Mouse (Mus musculus): ENCODE measurements around the gene Prr5. TPM values are rescaled to one million over a fixed set of nuclear protein-coding genes. Genes with fewer than 3 reads are reported as not detected.

Gene Prr5
- polyA plus RNA-seq, 1 experiment from 2014 or later: 43.7 TPM

DNA sequence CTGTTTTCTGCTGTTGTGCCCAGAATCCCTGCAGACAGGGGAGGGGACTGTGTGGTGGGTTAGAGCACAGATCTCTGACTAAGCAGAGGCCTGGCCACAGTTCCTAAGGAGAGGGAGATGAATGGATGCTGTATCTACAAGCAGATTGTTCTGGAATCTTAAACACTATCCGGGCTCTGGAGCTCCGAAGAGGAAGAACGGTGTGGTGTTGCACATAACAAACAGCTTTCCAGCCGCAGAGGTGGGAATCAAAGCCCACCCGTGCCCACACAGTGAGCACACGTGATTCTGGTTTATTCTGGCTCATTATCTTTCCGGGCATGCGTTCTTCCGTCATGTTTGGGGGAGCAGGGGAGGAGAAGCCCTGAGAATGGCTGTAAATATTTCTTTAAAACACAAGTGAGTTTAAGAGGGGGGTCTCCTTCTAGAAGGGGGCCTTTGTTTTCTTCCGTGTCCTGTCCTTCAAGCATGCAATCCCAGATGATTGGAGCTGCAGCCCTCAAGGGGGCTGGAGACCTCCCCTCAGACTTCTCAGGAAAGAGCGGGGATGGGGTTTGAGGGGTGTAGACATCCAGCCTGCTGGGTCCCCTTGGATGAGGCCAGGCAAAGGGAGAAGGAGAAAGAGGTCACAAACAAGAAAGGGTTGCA lies 67.0 kb downstream of the Prr5 start:
- Histone ChIP-seq H3K9me3 (ENCODE audit: control insufficient read depth, low read length) (no peaks in the 10 kb centered on the region), H3K4me1 (replicated peaks; ENCODE audit: control insufficient read depth, insufficient read depth, low read length) (peaks cover 3% of the 10 kb centered on the region; the same call in 1 of the 2 replicates), H3K27ac (ENCODE audit: low read depth) (no peak overlapping the region), H3K9ac (ENCODE audit: low read length) (no peak overlapping the region), H3K4me3 (ENCODE audit: low read depth, low read length) (no peak overlapping the region), H3K36me3 (ENCODE audit: control insufficient read depth, insufficient read depth, low read length) (no peaks in the 10 kb centered on the region), H3K27me3 (replicated peaks; ENCODE audit: control insufficient read depth, insufficient read depth, low read length) (no peaks in the 10 kb centered on the region), H3K4me2 (ENCODE audit: low read length) (no peak overlapping the region)
- no peak for DNase-seq (ENCODE audit: low spot score)
- ATAC-seq (replicated peaks; ENCODE audit: low FRiP score, low TSS enrichment, low read depth): no peak
- WGBS: 67% methylated on average over 11 of the region's 11 CpGs

DNA sequence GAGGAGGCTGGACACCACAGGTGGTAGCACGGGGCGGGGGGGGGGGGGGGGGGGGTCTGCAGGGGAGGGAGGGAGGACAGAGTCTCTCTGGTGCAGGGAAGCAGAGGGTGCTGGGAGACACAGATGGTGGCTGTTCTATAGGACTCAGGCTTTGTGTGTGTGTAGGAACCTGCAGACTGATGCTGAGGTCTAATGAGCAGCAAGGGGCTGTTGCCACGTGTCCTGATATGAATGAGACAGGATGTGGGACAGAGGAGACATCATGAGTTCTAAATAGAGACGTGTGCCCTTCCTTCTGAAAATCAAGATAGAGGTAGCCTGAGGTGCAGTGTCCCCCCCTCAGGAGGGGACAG lies 67.5 kb downstream of the Prr5 start:
- H3K27ac ChIP-seq (ENCODE audit: low read depth): no peak overlapping the region
- H3K4me2 ChIP-seq (ENCODE audit: low read length): no peak overlapping the region
- no peaks in the 10 kb centered on the region for H3K27me3 ChIP-seq (replicated peaks; ENCODE audit: control insufficient read depth, insufficient read depth, low read length)
- whole genome bisulfite sequencing: 62% methylated on average over 2 of the region's 4 CpGs
- H3K36me3 ChIP-seq (ENCODE audit: control insufficient read depth, insufficient read depth, low read length): no peaks in the 10 kb centered on the region
- DNase-seq (ENCODE audit: low spot score): no peak
- no peak overlapping the region for H3K9ac ChIP-seq (ENCODE audit: low read length)
- no peak overlapping the region for H3K4me3 ChIP-seq (ENCODE audit: low read depth, low read length)
- H3K9me3 ChIP-seq (ENCODE audit: control insufficient read depth, low read length): no peaks in the 10 kb centered on the region
- H3K4me1 ChIP-seq (replicated peaks; ENCODE audit: control insufficient read depth, insufficient read depth, low read length): no peaks in the 10 kb centered on the region; the same call in 1 of the 2 replicates
- no peak for ATAC-seq (replicated peaks; ENCODE audit: low FRiP score, low TSS enrichment, low read depth)

GRCm38 (mm10) chr15:84738246-84738645 lies 68.8 kb downstream of the Prr5 start:
- WGBS: 86% methylated on average over 7 of the region's 7 CpGs

DNA sequence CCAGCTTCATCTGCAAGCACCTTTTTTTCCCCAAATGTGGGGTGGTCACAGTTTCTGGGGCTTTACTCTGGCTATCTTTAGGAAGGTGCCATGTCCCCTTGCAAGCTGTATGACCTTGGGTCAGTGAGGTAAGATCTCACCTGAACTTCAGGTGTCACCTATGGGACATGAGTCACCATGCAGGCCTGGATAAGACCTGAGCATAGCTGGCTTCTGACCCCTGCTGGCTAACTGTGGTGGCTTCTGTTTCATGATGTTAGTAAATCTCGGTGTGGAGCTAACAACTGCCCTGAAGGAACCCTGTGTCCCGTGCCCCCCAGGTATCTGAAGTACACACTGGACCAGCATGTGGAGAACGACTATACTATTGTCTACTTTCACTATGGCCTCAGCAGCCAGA lies 72.2 kb downstream of the Prr5 start:
- ATAC-seq (replicated peaks; ENCODE audit: low FRiP score, low TSS enrichment, low read depth) (no peak), DNase-seq (ENCODE audit: low spot score) (no peak)
- 69% methylated on average over 3 of the region's 3 CpGs for WGBS
- no peak overlapping the region for H3K27ac ChIP-seq (ENCODE audit: low read depth)
- H3K27me3 ChIP-seq (replicated peaks; ENCODE audit: control insufficient read depth, insufficient read depth, low read length): no peaks in the 10 kb centered on the region
- H3K9me3 ChIP-seq (ENCODE audit: control insufficient read depth, low read length): no peaks in the 10 kb centered on the region
- no peaks in the 10 kb centered on the region for H3K4me1 ChIP-seq (replicated peaks; ENCODE audit: control insufficient read depth, insufficient read depth, low read length)
- H3K9ac ChIP-seq (ENCODE audit: low read length): no peak overlapping the region
- no peak overlapping the region for H3K4me3 ChIP-seq (ENCODE audit: low read depth, low read length)
- H3K4me2 ChIP-seq (ENCODE audit: low read length): no peak overlapping the region
- no peaks in the 10 kb centered on the region for H3K36me3 ChIP-seq (ENCODE audit: control insufficient read depth, insufficient read depth, low read length)

More at GRCm38 (mm10) chr15:84738246-84738645, 68.8 kb downstream of the Prr5 start:
- H3K9me3 ChIP-seq (ENCODE audit: control insufficient read depth, low read length): no peaks in the 10 kb centered on the region
- H3K4me2 ChIP-seq (ENCODE audit: low read length): no peak overlapping the region
- no peaks in the 10 kb centered on the region for H3K36me3 ChIP-seq (ENCODE audit: control insufficient read depth, insufficient read depth, low read length)
- H3K9ac ChIP-seq (ENCODE audit: low read length): no peak overlapping the region
- DNase-seq (ENCODE audit: low spot score): no peak
- no peak overlapping the region for H3K4me3 ChIP-seq (ENCODE audit: low read depth, low read length)
- ATAC-seq (replicated peaks; ENCODE audit: low FRiP score, low TSS enrichment, low read depth): no peak
- no peak overlapping the region for H3K27ac ChIP-seq (ENCODE audit: low read depth)
- no peaks in the 10 kb centered on the region for H3K27me3 ChIP-seq (replicated peaks; ENCODE audit: control insufficient read depth, insufficient read depth, low read length)
- no peaks in the 10 kb centered on the region; the same call in 1 of the 2 replicates for H3K4me1 ChIP-seq (replicated peaks; ENCODE audit: control insufficient read depth, insufficient read depth, low read length)

DNA sequence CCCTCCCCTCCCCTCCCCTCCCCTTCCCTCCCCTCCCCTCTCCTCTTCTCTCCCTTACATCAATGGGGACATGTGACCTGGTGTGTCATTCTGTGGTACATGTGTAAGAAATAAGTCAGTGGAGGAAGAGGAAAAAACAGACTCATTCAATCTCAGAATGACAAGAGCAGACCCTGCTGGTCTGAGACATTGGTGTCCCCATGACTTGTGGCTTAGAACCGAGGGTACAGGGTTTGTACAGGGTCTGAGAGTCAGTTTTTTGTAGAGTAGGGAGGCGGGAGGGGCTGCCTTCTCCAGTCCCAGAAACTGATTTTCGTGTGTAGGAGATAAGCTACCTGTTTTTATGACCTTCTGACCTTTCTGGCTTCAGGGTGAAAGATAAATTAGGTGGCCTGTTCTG lies 73.9 kb downstream of the Prr5 start:
- H3K4me3 ChIP-seq (ENCODE audit: low read depth, low read length): no peak overlapping the region
- no peaks in the 10 kb centered on the region for H3K4me1 ChIP-seq (replicated peaks; ENCODE audit: control insufficient read depth, insufficient read depth, low read length)
- WGBS: 12% methylated on average over 3 of the region's 3 CpGs
- H3K4me2 ChIP-seq (ENCODE audit: low read length): no peak overlapping the region
- H3K27ac ChIP-seq (ENCODE audit: low read depth): no peak overlapping the region
- DNase-seq (ENCODE audit: low spot score): no peak
- no peaks in the 10 kb centered on the region for H3K27me3 ChIP-seq (replicated peaks; ENCODE audit: control insufficient read depth, insufficient read depth, low read length)
- H3K9ac ChIP-seq (ENCODE audit: low read length): no peak overlapping the region
- no peaks in the 10 kb centered on the region for H3K36me3 ChIP-seq (ENCODE audit: control insufficient read depth, insufficient read depth, low read length)
- no peak for ATAC-seq (replicated peaks; ENCODE audit: low FRiP score, low TSS enrichment, low read depth)
- no peaks in the 10 kb centered on the region for H3K9me3 ChIP-seq (ENCODE audit: control insufficient read depth, low read length)

DNA sequence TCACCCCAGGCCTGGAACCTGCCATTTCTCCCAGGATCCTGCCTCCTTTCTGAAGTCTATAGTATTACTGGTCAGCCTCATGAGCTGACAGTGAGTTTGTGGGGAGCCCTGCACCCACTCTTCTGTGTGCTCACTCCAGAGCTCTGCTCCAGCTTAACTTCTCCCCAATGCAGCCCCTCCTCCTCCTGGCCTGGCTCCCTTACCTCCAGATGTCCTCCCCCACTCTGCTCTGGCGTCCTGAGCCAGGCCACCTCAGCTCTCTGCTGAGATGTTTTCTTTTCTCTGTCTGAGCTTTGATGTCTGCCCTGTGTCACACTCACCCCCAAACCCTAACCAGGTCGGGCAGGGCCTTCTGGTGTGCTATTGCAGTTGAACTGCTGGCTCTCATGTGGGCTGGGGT lies 74.9 kb downstream of the Prr5 start:
- H3K4me1 ChIP-seq (replicated peaks; ENCODE audit: control insufficient read depth, insufficient read depth, low read length): no peaks in the 10 kb centered on the region
- H3K9me3 ChIP-seq (ENCODE audit: control insufficient read depth, low read length): no peaks in the 10 kb centered on the region
- 14% methylated on average over 2 of the region's 2 CpGs for WGBS
- H3K36me3 ChIP-seq (ENCODE audit: control insufficient read depth, insufficient read depth, low read length): no peaks in the 10 kb centered on the region
- DNase-seq (ENCODE audit: low spot score): no peak
- no peak overlapping the region for H3K27ac ChIP-seq (ENCODE audit: low read depth)
- H3K4me2 ChIP-seq (ENCODE audit: low read length): no peak overlapping the region
- H3K9ac ChIP-seq (ENCODE audit: low read length): no peak overlapping the region
- H3K4me3 ChIP-seq (ENCODE audit: low read depth, low read length): no peak overlapping the region
- no peaks in the 10 kb centered on the region for H3K27me3 ChIP-seq (replicated peaks; ENCODE audit: control insufficient read depth, insufficient read depth, low read length)
- ATAC-seq (replicated peaks; ENCODE audit: low FRiP score, low TSS enrichment, low read depth): no peak; the same call in 1 of the 2 replicates

- Histone ChIP-seq H3K4me2 (ENCODE audit: low read length) (no peak overlapping the region), H3K27me3 (replicated peaks; ENCODE audit: control insufficient read depth, insufficient read depth, low read length) (no peaks in the 10 kb centered on the region), H3K36me3 (ENCODE audit: control insufficient read depth, insufficient read depth, low read length) (no peaks in the 10 kb centered on the region), H3K9ac (ENCODE audit: low read length) (no peak overlapping the region), H3K4me1 (replicated peaks; ENCODE audit: control insufficient read depth, insufficient read depth, low read length) (no peaks in the 10 kb centered on the region), H3K9me3 (ENCODE audit: control insufficient read depth, low read length) (no peaks in the 10 kb centered on the region), H3K27ac (ENCODE audit: low read depth) (no peak overlapping the region), H3K4me3 (ENCODE audit: low read depth, low read length) (no peak overlapping the region)
- 82% methylated on average over 4 of the region's 4 CpGs for WGBS
- ATAC-seq (replicated peaks; ENCODE audit: low FRiP score, low TSS enrichment, low read depth): no peak
- DNase-seq (ENCODE audit: low spot score): no peak
These were observed 76.4 kb downstream of the Prr5 start for GRCm38 (mm10) chr15:84745831-84746230.

Other genes with a start within 250 kb of the Prr5 start
- 1.8 and 2.6 TPM in 2 replicates for gene Shisal1, start 222.5 kb upstream of the Prr5 start, polyA plus RNA-seq (2014; fragmentation: Nextera tagmentation; extraction: Ambion mirVana)
- gene Rtl6, start 111.8 kb upstream of the Prr5 start, polyA plus RNA-seq (2014; fragmentation: Nextera tagmentation; extraction: Ambion mirVana): 8.9 and 9.0 TPM in 2 replicates
- 13.8 and 15.2 TPM in 2 replicates for gene Arhgap8, start 50.4 kb downstream of the Prr5 start, polyA plus RNA-seq (2014; fragmentation: Nextera tagmentation; extraction: Ambion mirVana)
- 2.1 and 2.2 TPM in 2 replicates for gene Phf21b, start 186.4 kb downstream of the Prr5 start, polyA plus RNA-seq (2014; fragmentation: Nextera tagmentation; extraction: Ambion mirVana)

Data from intestine, embryonic 14.5 days (tissue).